Mouse (Mus musculus) hindbrain, embryonic 12.5 days (tissue): Measurements from ENCODE around the gene Usp46. TPM values are rescaled to one million over a fixed set of nuclear protein-coding genes. Genes with fewer than 3 reads are reported as not detected.

Source experiments
- ATAC-seq: fragments of 200-750 bp; cut with Nextera tagmentation; 2 replicates; pipeline ENCODE4 v1.8.0; 2017; ENCODE audit warnings: moderate TSS enrichment; ENCODE audit not compliant: low FRiP score
- H3K27ac ChIP-seq: fragments of 300-500 bp; sonication (generic); 2 replicates; pipeline ENCODE4 v1.5.1; 2016; ENCODE audit warnings: mild to moderate bottlenecking
- H3K27me3 ChIP-seq: fragments of 300-500 bp; sonication (generic); 2 replicates; pipeline ENCODE4 v1.6.1; 2016; ENCODE audit warnings: mild to moderate bottlenecking
- H3K36me3 ChIP-seq: fragments of 300-500 bp; sonication (generic); 2 replicates; pipeline ENCODE4 v1.6.1; 2016; ENCODE audit warnings: mild to moderate bottlenecking
- H3K4me1 ChIP-seq: fragments of 300-500 bp; sonication (generic); 2 replicates; pipeline ENCODE4 v1.6.1; 2016
- H3K4me2 ChIP-seq: fragments of 300-500 bp; sonication (generic); replicated peaks from 2 replicates; pipeline ENCODE4 v1.6.1; 2016; ENCODE audit warnings: mild to moderate bottlenecking
- H3K4me3 ChIP-seq: fragments of 300-500 bp; sonication (generic); 2 replicates; pipeline ENCODE4 v1.5.1; 2016; ENCODE audit warnings: mild to moderate bottlenecking
- H3K9ac ChIP-seq: fragments of 300-500 bp; sonication (generic); 2 replicates; pipeline ENCODE4 v1.6.1; 2016; ENCODE audit warnings: mild to moderate bottlenecking, moderate library complexity
- H3K9me3 ChIP-seq: fragments of 300-500 bp; sonication (generic); replicated peaks from 2 replicates; pipeline ENCODE4 v1.6.1; 2016; ENCODE audit warnings: mild to moderate bottlenecking
- WGBS: fragments of 180-500 bp; shearing (Covaris S2); methylation state at CpG from one replicate; pipeline ENCODE4 v1.1.7; 2016; 5-methylcytosine and 5-hydroxymethylcytosine counted together
- polyA plus RNA-seq: library from polyadenylated mRNA; unstranded; fragments of >200 nt; fragmentation: Nextera tagmentation; extraction: Ambion mirVana; gene quantifications from 2 replicates; pipeline ENCODE4 v1.2.1, GENCODE M21; 2016

The Usp46 gene
- polyA plus RNA-seq, 1 experiment from 2014 or later, result 36.9 TPM

GRCm38 (mm10) chr5:74066416-74067115 is 1.7 kb downstream of the Usp46 start:
- Histone ChIP-seq H3K4me1 (peaks cover 30% of the 10 kb centered on the region), H3K9me3 (no peaks in the 10 kb centered on the region), H3K4me3 (peak overlapping the region; percentile 87), H3K27ac (peak overlapping the region; percentile 62), H3K27me3 (no peaks in the 10 kb centered on the region), H3K9ac (peak overlapping the region; percentile 36; the same call in 1 of the 2 replicates), H3K4me2 (peak overlapping the region; percentile 85), H3K36me3 (no peaks in the 10 kb centered on the region)
- no peak for ATAC-seq
- WGBS, result 37% methylated on average over 12 of the region's 12 CpGs

- 46% methylated on average over 11 of the region's 11 CpGs for WGBS
- H3K36me3 ChIP-seq, result no peaks in the 10 kb centered on the region
- H3K4me3 ChIP-seq, result no peak overlapping the region
- no peak overlapping the region for H3K9ac ChIP-seq
- ATAC-seq, result no peak
- no peaks in the 10 kb centered on the region for H3K27me3 ChIP-seq
- peak overlapping the region; percentile 85 for H3K4me2 ChIP-seq
- no peaks in the 10 kb centered on the region for H3K9me3 ChIP-seq
- H3K27ac ChIP-seq, result no peak overlapping the region
- peaks cover 36% of the 10 kb centered on the region for H3K4me1 ChIP-seq
Observed at GRCm38 (mm10) chr5:74065565-74066275, 2.5 kb downstream of the Usp46 start.

GRCm38 (mm10) chr5:74064844-74065243 is 3.4 kb downstream of the Usp46 start:
- no peaks in the 10 kb centered on the region for H3K9me3 ChIP-seq
- H3K27me3 ChIP-seq, result no peaks in the 10 kb centered on the region
- no peak for ATAC-seq
- peaks cover 36% of the 10 kb centered on the region for H3K4me1 ChIP-seq
- 88% methylated on average over 7 of the region's 7 CpGs for WGBS
- H3K27ac ChIP-seq, result no peak overlapping the region
- no peak overlapping the region for H3K4me3 ChIP-seq
- H3K9ac ChIP-seq, result no peak overlapping the region
- H3K4me2 ChIP-seq, result no peak overlapping the region
- no peaks in the 10 kb centered on the region for H3K36me3 ChIP-seq

GRCm38 (mm10) chr5:74063226-74063747 is 4.9 kb downstream of the Usp46 start:
- H3K36me3 ChIP-seq, result no peaks in the 10 kb centered on the region
- no peak for ATAC-seq
- no peak overlapping the region for H3K9ac ChIP-seq
- no peak overlapping the region for H3K4me3 ChIP-seq
- no peaks in the 10 kb centered on the region for H3K9me3 ChIP-seq
- no peaks in the 10 kb centered on the region for H3K27me3 ChIP-seq
- no peak overlapping the region for H3K4me2 ChIP-seq
- no peak overlapping the region for H3K27ac ChIP-seq
- peaks cover 31% of the 10 kb centered on the region for H3K4me1 ChIP-seq
- 92% methylated on average over 5 of the region's 5 CpGs for WGBS

- ATAC-seq, result no peak
- Histone ChIP-seq H3K27ac (no peak overlapping the region), H3K4me2 (no peak overlapping the region), H3K4me3 (no peak overlapping the region), H3K27me3 (no peaks in the 10 kb centered on the region), H3K9me3 (no peaks in the 10 kb centered on the region), H3K36me3 (no peaks in the 10 kb centered on the region), H3K4me1 (peaks cover 28% of the 10 kb centered on the region), H3K9ac (no peak overlapping the region)
- 85% methylated on average over 7 of the region's 7 CpGs for WGBS
Observed at GRCm38 (mm10) chr5:74062266-74062665, 6.0 kb downstream of the Usp46 start.

GRCm38 (mm10) chr5:74061408-74062047 is 6.7 kb downstream of the Usp46 start:
- H3K9me3 ChIP-seq, result no peaks in the 10 kb centered on the region
- H3K27me3 ChIP-seq, result no peaks in the 10 kb centered on the region
- no peak overlapping the region for H3K4me2 ChIP-seq
- no peak for ATAC-seq
- no peak overlapping the region for H3K9ac ChIP-seq
- H3K27ac ChIP-seq, result no peak overlapping the region
- no peak overlapping the region for H3K4me3 ChIP-seq
- H3K36me3 ChIP-seq, result no peaks in the 10 kb centered on the region
- 80% methylated on average over 18 of the region's 18 CpGs for WGBS
- H3K4me1 ChIP-seq, result peaks cover 20% of the 10 kb centered on the region

GRCm38 (mm10) chr5:74052171-74052909 is 15.9 kb downstream of the Usp46 start:
- 86% methylated on average over 15 of the region's 15 CpGs for WGBS
- Histone ChIP-seq H3K4me3 (no peak overlapping the region), H3K4me2 (no peak overlapping the region), H3K27ac (no peak overlapping the region), H3K9me3 (no peaks in the 10 kb centered on the region), H3K36me3 (no peaks in the 10 kb centered on the region; the same call in 1 of the 2 replicates), H3K27me3 (no peaks in the 10 kb centered on the region), H3K4me1 (peaks cover 4% of the 10 kb centered on the region; the same call in 1 of the 2 replicates), H3K9ac (no peak overlapping the region)
- ATAC-seq, result no peak

GRCm38 (mm10) chr5:74051394-74052170 is 16.6 kb downstream of the Usp46 start:
- Histone ChIP-seq H3K27me3 (no peaks in the 10 kb centered on the region), H3K4me2 (no peak overlapping the region), H3K36me3 (no peaks in the 10 kb centered on the region; the same call in 1 of the 2 replicates), H3K9ac (no peak overlapping the region), H3K4me3 (no peak overlapping the region), H3K9me3 (no peaks in the 10 kb centered on the region), H3K27ac (no peak overlapping the region), H3K4me1 (peaks cover 4% of the 10 kb centered on the region; the same call in 1 of the 2 replicates)
- WGBS, result 88% methylated on average over 23 of the region's 23 CpGs
- ATAC-seq, result no peak

- H3K9me3 ChIP-seq, result no peaks in the 10 kb centered on the region
- peaks cover 7% of the 10 kb centered on the region for H3K4me1 ChIP-seq
- no peak overlapping the region for H3K9ac ChIP-seq
- WGBS, result 98% methylated on average over 2 of the region's 2 CpGs
- H3K27ac ChIP-seq, result no peak overlapping the region
- no peak overlapping the region for H3K4me3 ChIP-seq
- no peaks in the 10 kb centered on the region; the same call in 1 of the 2 replicates for H3K36me3 ChIP-seq
- no peak overlapping the region for H3K4me2 ChIP-seq
- no peaks in the 10 kb centered on the region for H3K27me3 ChIP-seq
- ATAC-seq, result no peak
Observed at GRCm38 (mm10) chr5:74050903-74051302, 17.3 kb downstream of the Usp46 start.

GRCm38 (mm10) chr5:74048846-74049495 is 19.3 kb downstream of the Usp46 start:
- Histone ChIP-seq H3K36me3 (no peaks in the 10 kb centered on the region; the same call in 1 of the 2 replicates), H3K27me3 (no peaks in the 10 kb centered on the region), H3K4me1 (peaks cover 27% of the 10 kb centered on the region), H3K4me3 (no peak overlapping the region), H3K27ac (no peak overlapping the region), H3K4me2 (no peak overlapping the region), H3K9ac (no peak overlapping the region), H3K9me3 (no peaks in the 10 kb centered on the region)
- no peak for ATAC-seq
- 90% methylated on average over 16 of the region's 16 CpGs for WGBS

GRCm38 (mm10) chr5:74044591-74044990 is 23.6 kb downstream of the Usp46 start:
- Histone ChIP-seq H3K9me3 (no peaks in the 10 kb centered on the region), H3K4me3 (no peak overlapping the region), H3K9ac (no peak overlapping the region), H3K36me3 (no peaks in the 10 kb centered on the region; the same call in 1 of the 2 replicates), H3K27ac (peak overlapping the region; percentile 17; the same call in 1 of the 2 replicates), H3K27me3 (no peaks in the 10 kb centered on the region), H3K4me2 (no peak overlapping the region), H3K4me1 (peaks cover 25% of the 10 kb centered on the region)
- ATAC-seq, result no peak
- WGBS, result 63% methylated on average over 7 of the region's 7 CpGs
